Mouse (Mus musculus) hindbrain, postnatal 0 days (tissue): ENCODE results near the gene Zbtb20. TPM values are rescaled to one million over a fixed set of nuclear protein-coding genes. Genes with fewer than 3 reads are reported as not detected.

Experiments used
- ATAC-seq: fragments of 200-750 bp; cut with Nextera tagmentation; 2 replicates; pipeline ENCODE4 v1.8.0; 2017; ENCODE audit warnings: mild to moderate bottlenecking, moderate TSS enrichment, moderate library complexity
- DNase-seq: peaks from one replicate; pipeline ENCODE4 v3.0.0-alpha.2; 2015; ENCODE audit warnings: low spot score
- H3K27ac ChIP-seq: fragments of 300-500 bp; sonication (generic); 2 replicates; pipeline ENCODE4 v1.5.1; 2014; ENCODE audit warnings: mild to moderate bottlenecking
- H3K27me3 ChIP-seq: fragments of 300-500 bp; sonication (generic); 2 replicates; pipeline ENCODE4 v1.6.1; 2014; ENCODE audit warnings: low read length, mixed read lengths; ENCODE audit not compliant: insufficient read depth
- H3K36me3 ChIP-seq: fragments of 300-500 bp; sonication (generic); 2 replicates; pipeline ENCODE4 v1.6.1; 2014; ENCODE audit warnings: low read length, mixed read lengths; ENCODE audit not compliant: insufficient read depth
- H3K4me1 ChIP-seq: fragments of 300-500 bp; sonication (generic); 2 replicates; pipeline ENCODE4 v1.6.1; 2014; ENCODE audit warnings: antibody characterized with exemption, low read length, mixed read lengths; ENCODE audit not compliant: insufficient read depth
- H3K4me2 ChIP-seq: fragments of 300-500 bp; sonication (generic); 2 replicates; pipeline ENCODE4 v1.6.1; 2014; ENCODE audit warnings: low read depth, mild to moderate bottlenecking, low read length, moderate library complexity, mixed read lengths
- H3K4me3 ChIP-seq: fragments of 300-500 bp; sonication (generic); 2 replicates; pipeline ENCODE4 v1.5.1; 2014; ENCODE audit warnings: low read length
- H3K9ac ChIP-seq: fragments of 300-500 bp; sonication (generic); replicated peaks from 2 replicates; pipeline ENCODE4 v1.6.1; 2014; ENCODE audit warnings: mild to moderate bottlenecking, low read length, moderate library complexity, mixed read lengths
- H3K9me3 ChIP-seq: fragments of 300-500 bp; sonication (generic); 2 replicates; pipeline ENCODE4 v1.6.1; 2016; ENCODE audit warnings: low read length, mixed read lengths
- CTCF ChIP-seq: IDR thresholded peaks from 2 replicates; pipeline ENCODE4 v1.5.1; 2016; ENCODE audit warnings: antibody characterized with exemption, control low read depth, low read depth
- WGBS: fragments of 180-500 bp; shearing (Covaris S2); extraction: QIAGEN DNeasy Blood & Tissue Kit; methylation state at CpG from one replicate; pipeline ENCODE4 v1.1.7; 2014; 5-methylcytosine and 5-hydroxymethylcytosine counted together
- polyA plus RNA-seq: library from polyadenylated mRNA; unstranded; fragments of >200 nt; fragmentation: Nextera tagmentation; extraction: Ambion mirVana; gene quantifications from 2 replicates; pipeline ENCODE4 v1.2.1, GENCODE M21; 2015
- total RNA-seq: library from RNA; depleted of rRNA; stranded (reverse); fragments of >200 nt; gene quantifications from 2 replicates; pipeline ENCODE4 v1.2.3, GENCODE M21; 2014

Zbtb20 gene
- total and polyA plus RNA-seq, 2 experiments from 2014 or later: 35.2 to 38.0 TPM

DNA sequence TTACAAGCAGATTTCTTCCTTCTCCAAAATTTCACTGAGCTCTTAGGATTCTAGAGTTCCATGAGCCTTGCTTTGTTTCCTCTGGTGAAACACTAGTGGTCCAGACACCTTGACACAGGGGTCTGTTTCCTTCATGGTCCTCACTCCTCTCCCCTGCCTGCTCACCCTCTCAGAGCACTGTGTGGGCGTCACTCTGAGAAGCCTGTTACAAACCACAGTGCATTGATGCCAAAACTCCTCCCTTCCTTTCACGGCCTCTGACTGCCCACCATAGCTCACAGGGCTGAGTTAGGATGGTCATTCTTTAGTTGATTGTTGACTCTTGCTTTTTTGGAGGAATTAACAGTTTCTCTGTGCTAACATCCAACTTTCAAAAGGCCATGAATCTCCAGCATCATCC is 744.7 kb downstream of the Zbtb20 start:
- 31% methylated on average over 2 of the region's 2 CpGs for WGBS
- ATAC-seq: no peak
- no peaks in the 10 kb centered on the region for H3K36me3 ChIP-seq
- no peak overlapping the region for H3K4me2 ChIP-seq
- H3K4me1 ChIP-seq: no peaks in the 10 kb centered on the region
- DNase-seq: peak; percentile 20
- H3K9me3 ChIP-seq: no peaks in the 10 kb centered on the region
- no peaks in the 10 kb centered on the region for H3K27me3 ChIP-seq
- no peak overlapping the region for H3K27ac ChIP-seq
- TF ChIP-seq CTCF: no peak
- no peak overlapping the region for H3K9ac ChIP-seq
- no peak overlapping the region for H3K4me3 ChIP-seq

- H3K27ac ChIP-seq: peak overlapping the region; percentile 4; the same call in 1 of the 2 replicates
- 45% methylated on average over 5 of the region's 5 CpGs for WGBS
These were observed 747.8 kb downstream of the Zbtb20 start for GRCm38 (mm10) chr16:43623315-43624000.

DNA sequence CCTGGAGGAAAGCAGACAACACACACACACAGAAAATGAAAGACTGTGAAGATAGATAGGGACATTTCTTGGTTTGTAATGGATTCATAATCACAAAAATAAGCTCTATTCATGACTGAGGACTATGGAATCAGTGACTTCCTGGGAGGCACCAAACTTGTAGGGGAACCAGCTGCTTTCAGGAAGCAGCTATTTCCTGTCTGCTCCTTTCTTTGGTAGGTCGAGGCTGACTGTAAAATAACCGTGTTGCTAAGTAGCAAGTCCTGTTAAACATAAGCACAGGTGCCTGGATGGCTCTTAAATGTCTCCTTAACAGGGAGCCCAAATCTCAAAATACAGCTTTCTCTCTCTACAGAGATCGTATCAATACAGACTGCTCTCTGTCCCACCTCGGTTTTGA is 749.2 kb downstream of the Zbtb20 start:
- Histone ChIP-seq H3K27ac (no peak overlapping the region), H3K36me3 (no peaks in the 10 kb centered on the region; the same call in 1 of the 2 replicates), H3K27me3 (no peaks in the 10 kb centered on the region), H3K9ac (no peak overlapping the region), H3K4me2 (no peak overlapping the region), H3K4me1 (no peaks in the 10 kb centered on the region), H3K9me3 (no peaks in the 10 kb centered on the region), H3K4me3 (no peak overlapping the region)
- no peak for DNase-seq
- no peak for ATAC-seq
- TF ChIP-seq CTCF: no peak
- 79% methylated on average over 4 of the region's 4 CpGs for WGBS

More at GRCm38 (mm10) chr16:43623315-43624000, 747.8 kb downstream of the Zbtb20 start:
- no peaks in the 10 kb centered on the region for H3K4me1 ChIP-seq
- no peak overlapping the region for H3K4me2 ChIP-seq
- DNase-seq: peak; percentile 40
- H3K27me3 ChIP-seq: no peaks in the 10 kb centered on the region
- no peaks in the 10 kb centered on the region; the same call in 1 of the 2 replicates for H3K36me3 ChIP-seq
- no peak overlapping the region for H3K9ac ChIP-seq
- no peak for TF ChIP-seq CTCF
- H3K4me3 ChIP-seq: no peak overlapping the region
- no peaks in the 10 kb centered on the region for H3K9me3 ChIP-seq
- peak; percentile 40; the same call in 1 of the 2 replicates for ATAC-seq

GRCm38 (mm10) chr16:43625289-43625688 is 749.6 kb downstream of the Zbtb20 start:
- H3K9me3 ChIP-seq: no peaks in the 10 kb centered on the region
- H3K4me3 ChIP-seq: no peak overlapping the region
- WGBS: 74% methylated on average over 2 of the region's 2 CpGs
- no peak for ATAC-seq
- H3K27ac ChIP-seq: no peak overlapping the region
- H3K4me2 ChIP-seq: no peak overlapping the region
- H3K36me3 ChIP-seq: no peaks in the 10 kb centered on the region; the same call in 1 of the 2 replicates
- DNase-seq: no peak
- H3K9ac ChIP-seq: no peak overlapping the region
- no peaks in the 10 kb centered on the region for H3K27me3 ChIP-seq
- no peaks in the 10 kb centered on the region for H3K4me1 ChIP-seq
- no peak for TF ChIP-seq CTCF

- 86% methylated on average over 5 of the region's 5 CpGs for WGBS
- H3K27me3 ChIP-seq: no peaks in the 10 kb centered on the region
These were observed 750.3 kb downstream of the Zbtb20 start for GRCm38 (mm10) chr16:43625956-43626355.

DNA sequence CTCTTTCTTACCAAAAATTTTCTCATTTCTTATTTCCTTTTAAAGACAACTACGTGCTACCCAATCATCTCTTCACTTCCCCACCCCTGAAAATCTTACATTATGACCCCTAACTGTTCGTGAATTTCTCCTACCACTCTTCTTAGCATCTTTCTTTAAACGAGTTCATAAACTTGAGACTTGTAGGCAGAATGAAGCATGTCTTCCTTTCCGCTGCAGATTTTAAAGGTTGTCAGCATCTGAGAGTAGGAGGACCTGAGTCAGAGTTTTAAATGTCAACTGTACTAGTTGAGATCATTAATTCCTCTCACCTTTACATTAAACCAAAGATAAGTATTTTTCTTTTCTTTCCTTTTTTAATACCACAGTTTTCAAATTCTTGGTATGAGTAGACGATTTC is 753.0 kb downstream of the Zbtb20 start:
- WGBS: 91% methylated on average over 5 of the region's 5 CpGs
- no peak for ATAC-seq

More at GRCm38 (mm10) chr16:43625956-43626355, 750.3 kb downstream of the Zbtb20 start:
- no peak for DNase-seq
- H3K4me3 ChIP-seq: no peak overlapping the region
- no peak for TF ChIP-seq CTCF
- no peaks in the 10 kb centered on the region for H3K9me3 ChIP-seq
- H3K27ac ChIP-seq: no peak overlapping the region
- H3K4me1 ChIP-seq: no peaks in the 10 kb centered on the region
- no peak overlapping the region for H3K9ac ChIP-seq
- no peak overlapping the region for H3K4me2 ChIP-seq
- no peak for ATAC-seq
- no peaks in the 10 kb centered on the region; the same call in 1 of the 2 replicates for H3K36me3 ChIP-seq

DNA sequence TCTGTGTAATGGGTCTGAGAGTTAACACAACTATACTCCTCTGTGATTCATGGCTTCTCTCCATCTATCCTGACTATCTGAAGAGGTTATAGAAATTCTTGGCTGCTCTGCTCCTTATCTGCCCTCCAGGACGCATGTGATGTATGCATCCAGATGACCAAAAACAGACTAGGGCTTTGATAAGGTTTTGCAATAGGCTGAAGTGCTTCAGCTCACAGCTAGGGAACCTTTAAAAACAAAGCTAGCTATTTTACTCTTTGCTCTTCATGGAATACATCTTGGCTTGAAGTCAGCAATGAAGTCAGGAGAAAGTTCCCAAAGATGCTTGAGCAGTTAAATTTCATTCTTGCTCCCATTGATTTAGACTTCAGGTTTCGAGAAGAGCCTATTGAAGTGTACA is 756.1 kb downstream of the Zbtb20 start:
- no peak for DNase-seq
- Histone ChIP-seq H3K4me3 (no peak overlapping the region), H3K9ac (no peak overlapping the region), H3K36me3 (no peaks in the 10 kb centered on the region), H3K27ac (no peak overlapping the region), H3K9me3 (no peaks in the 10 kb centered on the region), H3K4me1 (no peaks in the 10 kb centered on the region), H3K27me3 (no peaks in the 10 kb centered on the region), H3K4me2 (no peak overlapping the region)
- ATAC-seq: no peak
- WGBS: 70% methylated on average over 2 of the region's 2 CpGs
- no peak for TF ChIP-seq CTCF

More for the DNA sequence above, 753.0 kb downstream of the Zbtb20 start:
- H3K27ac ChIP-seq: no peak overlapping the region
- H3K27me3 ChIP-seq: no peaks in the 10 kb centered on the region
- no peaks in the 10 kb centered on the region for H3K9me3 ChIP-seq
- no peak overlapping the region for H3K9ac ChIP-seq
- no peaks in the 10 kb centered on the region for H3K4me1 ChIP-seq
- H3K36me3 ChIP-seq: no peaks in the 10 kb centered on the region; the same call in 1 of the 2 replicates
- no peak for DNase-seq
- TF ChIP-seq CTCF: no peak
- no peak overlapping the region for H3K4me2 ChIP-seq
- H3K4me3 ChIP-seq: no peak overlapping the region
